Mouse (Mus musculus): Measurements from ENCODE around the gene Srp68. TPM values are rescaled to one million over a fixed set of nuclear protein-coding genes. Genes with fewer than 3 reads are reported as not detected.

Srp68 gene
- total and polyA plus RNA-seq, 2 experiments from 2014 or later: 24.5 to 51.3 TPM

DNA sequence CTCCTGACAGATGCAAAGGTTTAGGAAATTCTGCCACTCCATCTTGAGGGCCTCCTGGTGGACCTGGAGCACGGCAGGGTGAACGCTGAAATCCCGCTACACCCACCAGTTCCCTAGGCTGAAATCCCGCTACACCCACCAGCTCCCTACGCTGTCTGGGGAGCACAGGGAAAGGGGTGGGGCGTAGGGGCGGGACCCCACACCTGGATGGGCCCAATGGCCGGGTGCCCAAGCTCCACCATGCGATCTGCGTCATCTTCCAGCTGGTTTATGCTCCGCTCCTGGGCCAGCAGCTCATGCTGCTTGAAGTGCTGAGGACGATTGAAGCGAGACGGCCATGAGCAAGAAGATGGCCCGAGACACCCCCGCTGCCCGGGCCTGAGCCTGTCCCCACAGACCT lies 41.6 kb downstream of the Srp68 start:
- Histone ChIP-seq H3K4me2 (ENCODE audit: low read depth) (peak overlapping the region; percentile 21), H3K36me3 (ENCODE audit: insufficient read depth) (no peaks in the 10 kb centered on the region), H3K9ac (no peak overlapping the region), H3K4me3 (ENCODE audit: low read depth, low read length) (no peak overlapping the region), H3K27me3 (ENCODE audit: insufficient read depth, low read length) (no peaks in the 10 kb centered on the region), H3K9me3 (ENCODE audit: low read length) (no peaks in the 10 kb centered on the region), H3K4me1 (ENCODE audit: insufficient read depth) (no peaks in the 10 kb centered on the region), H3K27ac (ENCODE audit: low read depth, low read length) (no peak overlapping the region)
- TF ChIP-seq CTCF (IDR thresholded peaks at IDR 0.05; ENCODE audit: low read depth): no peak
- WGBS: 30% methylated on average over 17 of the region's 17 CpGs
- ATAC-seq (peak; percentile 56), DNase-seq (peak; percentile 20)

DNA sequence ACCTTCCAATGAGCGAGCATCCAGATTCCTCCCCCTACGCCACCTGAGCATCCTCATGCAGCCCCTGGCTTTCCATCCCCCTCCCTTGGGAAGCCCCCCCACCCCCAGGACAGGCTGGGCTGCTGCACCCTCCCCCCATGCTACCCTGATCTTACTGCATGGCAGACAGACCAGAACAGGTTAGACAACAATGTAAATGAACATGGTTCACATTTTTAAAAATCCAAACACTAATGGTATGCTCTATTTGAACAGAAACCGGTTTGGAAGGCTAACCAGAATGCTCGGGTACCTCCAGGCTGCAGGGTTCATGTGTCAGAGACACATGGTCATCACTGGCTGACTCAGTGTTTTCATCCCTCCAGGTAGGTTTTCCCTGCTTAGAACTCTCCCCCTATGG lies 45.3 kb downstream of the Srp68 start:
- H3K4me2 ChIP-seq (ENCODE audit: low read depth): no peak overlapping the region
- H3K4me3 ChIP-seq (ENCODE audit: low read depth, low read length): no peak overlapping the region
- DNase-seq: no peak
- 77% methylated on average over 4 of the region's 4 CpGs for WGBS
- no peak overlapping the region for H3K27ac ChIP-seq (ENCODE audit: low read depth, low read length)
- TF ChIP-seq CTCF (IDR thresholded peaks at IDR 0.05; ENCODE audit: low read depth): no peak
- H3K9me3 ChIP-seq (ENCODE audit: low read length): no peaks in the 10 kb centered on the region
- H3K9ac ChIP-seq: no peak overlapping the region
- ATAC-seq: no peak
- peaks cover 4% of the 10 kb centered on the region; the same call in 1 of the 2 replicates for H3K27me3 ChIP-seq (ENCODE audit: insufficient read depth, low read length)
- H3K4me1 ChIP-seq (ENCODE audit: insufficient read depth): no peaks in the 10 kb centered on the region
- H3K36me3 ChIP-seq (ENCODE audit: insufficient read depth): no peaks in the 10 kb centered on the region; the same call in 1 of the 2 replicates

DNA sequence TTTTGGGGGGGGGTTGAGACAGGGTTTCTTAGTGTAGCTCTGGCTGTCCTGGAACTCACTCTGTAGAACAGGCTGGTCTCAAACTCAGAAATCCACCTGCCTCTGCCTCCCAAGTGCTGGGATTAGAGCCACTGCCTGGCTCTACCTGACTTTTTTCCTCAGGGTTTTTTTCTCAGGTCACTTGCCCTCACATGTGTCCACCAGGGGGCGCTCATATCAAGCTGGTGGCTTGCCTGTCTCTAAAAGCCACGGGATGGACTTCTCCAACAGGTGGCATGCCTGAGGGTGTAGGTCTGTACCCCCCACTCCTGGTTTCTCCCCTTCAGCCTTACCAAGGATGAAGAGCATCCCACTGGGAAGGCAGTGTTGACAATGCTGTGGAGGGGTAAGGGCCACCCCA lies 47.6 kb downstream of the Srp68 start:
- ATAC-seq: no peak

DNA sequence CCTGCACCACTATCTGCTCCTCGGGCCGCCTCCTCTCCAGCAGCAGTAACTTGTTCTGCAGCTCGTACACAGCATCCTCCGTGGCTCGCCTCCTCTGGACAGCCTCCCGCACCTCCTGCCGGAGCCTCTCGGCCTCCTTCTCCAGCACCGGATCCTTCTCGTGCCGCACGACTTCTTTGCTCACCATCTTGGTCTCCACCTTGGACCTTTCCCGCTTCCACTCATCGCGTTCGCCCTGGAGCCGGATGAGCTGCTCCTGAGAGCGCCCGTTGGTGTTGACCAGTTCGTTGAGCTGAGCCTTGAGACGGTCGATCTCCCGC lies 51.3 kb downstream of the Srp68 start:
- no peak for DNase-seq
- Histone ChIP-seq H3K27me3 (ENCODE audit: insufficient read depth, low read length) (peaks cover 26% of the 10 kb centered on the region), H3K4me1 (ENCODE audit: insufficient read depth) (no peaks in the 10 kb centered on the region), H3K4me3 (ENCODE audit: low read depth, low read length) (peak overlapping the region; percentile 18; the same call in 1 of the 2 replicates), H3K36me3 (ENCODE audit: insufficient read depth) (no peaks in the 10 kb centered on the region; the same call in 1 of the 2 replicates), H3K27ac (ENCODE audit: low read depth, low read length) (no peak overlapping the region), H3K9ac (peak overlapping the region; percentile 14; the same call in 1 of the 2 replicates), H3K9me3 (ENCODE audit: low read length) (0 out of 2 replicates have a peak, but pooled peaks cover 5% of the 10 kb centered on the region), H3K4me2 (ENCODE audit: low read depth) (peak overlapping the region; percentile 40)
- ATAC-seq: no peak
- no peak for TF ChIP-seq CTCF (IDR thresholded peaks at IDR 0.05; ENCODE audit: low read depth)
- 22% methylated on average over 23 of the region's 23 CpGs for WGBS

More for the DNA sequence above, 47.6 kb downstream of the Srp68 start:
- DNase-seq: peak; percentile 56
- no peak overlapping the region for H3K4me2 ChIP-seq (ENCODE audit: low read depth)
- H3K36me3 ChIP-seq (ENCODE audit: insufficient read depth): no peaks in the 10 kb centered on the region; the same call in 1 of the 2 replicates
- H3K27ac ChIP-seq (ENCODE audit: low read depth, low read length): no peak overlapping the region
- H3K4me3 ChIP-seq (ENCODE audit: low read depth, low read length): no peak overlapping the region
- no peak overlapping the region for H3K9ac ChIP-seq
- peaks cover 18% of the 10 kb centered on the region for H3K27me3 ChIP-seq (ENCODE audit: insufficient read depth, low read length)
- peak; percentile 76 for TF ChIP-seq CTCF (IDR thresholded peaks at IDR 0.05; ENCODE audit: low read depth)
- 0 out of 2 replicates have a peak, but pooled peaks cover 5% of the 10 kb centered on the region for H3K9me3 ChIP-seq (ENCODE audit: low read length)
- H3K4me1 ChIP-seq (ENCODE audit: insufficient read depth): no peaks in the 10 kb centered on the region
- 0% methylated on average over 2 of the region's 2 CpGs for WGBS

DNA sequence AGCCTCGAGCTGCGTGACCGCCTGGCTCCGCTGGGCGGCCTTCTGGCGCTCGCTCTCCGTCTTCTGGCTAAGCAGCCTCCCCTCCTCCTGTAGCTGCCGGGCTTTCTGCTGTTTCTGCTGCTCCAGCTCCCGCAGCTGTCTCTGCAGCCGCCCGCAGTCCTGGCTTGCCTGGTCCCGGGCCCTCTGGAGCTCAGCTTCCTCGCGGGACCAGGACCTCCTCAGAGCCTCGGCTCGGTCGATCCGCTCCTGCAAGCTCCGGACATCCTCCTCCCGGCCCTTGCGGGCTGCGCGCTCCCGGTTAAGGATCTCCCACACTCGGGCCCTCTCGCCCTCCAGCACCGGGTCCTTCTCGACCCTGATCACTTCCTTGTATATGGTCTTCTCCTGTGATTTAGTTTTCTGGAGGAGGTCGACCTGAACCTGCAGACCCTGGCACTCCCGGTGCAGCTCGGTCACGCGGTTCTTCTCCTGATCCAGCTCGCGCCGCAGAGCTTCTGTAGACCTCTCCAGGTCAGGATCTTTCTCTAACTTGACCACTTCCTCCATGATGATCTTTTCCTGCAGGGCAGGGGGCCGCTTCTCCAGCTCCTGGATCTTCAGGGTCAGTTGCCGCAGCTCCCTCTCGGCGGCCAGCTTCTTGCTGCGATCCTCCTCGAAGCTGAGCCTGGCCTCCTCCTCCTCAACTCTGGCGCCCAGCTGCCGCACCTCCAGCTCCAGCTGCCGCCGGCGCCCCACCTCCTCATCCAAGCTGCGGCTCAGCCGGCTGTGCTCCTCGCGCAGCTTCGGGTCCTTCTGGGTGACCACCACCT lies 51.9 kb downstream of the Srp68 start:
- H3K9me3 ChIP-seq (ENCODE audit: low read length): 0 out of 2 replicates have a peak, but pooled peaks cover 5% of the 10 kb centered on the region
- no peaks in the 10 kb centered on the region for H3K4me1 ChIP-seq (ENCODE audit: insufficient read depth)
- WGBS: 14% methylated on average over 53 of the region's 53 CpGs
- ATAC-seq: no peak
- 0 out of 2 replicates have a peak, but pooled peaks have one; percentile 25 for TF ChIP-seq CTCF (IDR thresholded peaks at IDR 0.05; ENCODE audit: low read depth)
- no peaks in the 10 kb centered on the region; the same call in 1 of the 2 replicates for H3K36me3 ChIP-seq (ENCODE audit: insufficient read depth)
- H3K4me2 ChIP-seq (ENCODE audit: low read depth): peak overlapping the region; percentile 40
- H3K27me3 ChIP-seq (ENCODE audit: insufficient read depth, low read length): peaks cover 26% of the 10 kb centered on the region
- H3K27ac ChIP-seq (ENCODE audit: low read depth, low read length): no peak overlapping the region
- H3K4me3 ChIP-seq (ENCODE audit: low read depth, low read length): peak overlapping the region; percentile 18; the same call in 1 of the 2 replicates
- H3K9ac ChIP-seq: peak overlapping the region; percentile 14; the same call in 1 of the 2 replicates
- peak; percentile 11 for DNase-seq

DNA sequence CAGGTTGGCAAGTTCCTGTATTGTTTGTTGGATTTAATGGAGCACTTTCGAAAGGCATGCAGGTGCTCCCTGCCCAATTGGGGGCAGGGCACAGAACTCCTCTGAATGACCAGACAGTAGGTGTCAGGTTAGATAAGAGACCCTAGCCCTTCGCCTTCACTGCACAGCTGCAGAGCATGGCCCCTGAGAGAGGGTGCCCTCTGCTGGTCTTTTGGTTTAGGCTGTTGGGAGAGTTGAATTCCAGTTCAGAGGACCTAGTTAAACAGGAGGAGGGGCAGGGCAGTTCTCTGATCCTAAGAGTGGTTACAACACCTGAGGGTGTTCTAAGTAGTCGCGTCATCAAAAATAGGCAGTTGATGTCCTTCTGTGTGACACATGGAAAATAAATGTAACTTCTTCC lies 54.1 kb downstream of the Srp68 start:
- Histone ChIP-seq H3K9ac (no peak overlapping the region), H3K27ac (ENCODE audit: low read depth, low read length) (no peak overlapping the region), H3K27me3 (ENCODE audit: insufficient read depth, low read length) (peaks cover 26% of the 10 kb centered on the region), H3K9me3 (ENCODE audit: low read length) (0 out of 2 replicates have a peak, but pooled peaks cover 5% of the 10 kb centered on the region), H3K4me2 (ENCODE audit: low read depth) (no peak overlapping the region), H3K36me3 (ENCODE audit: insufficient read depth) (no peaks in the 10 kb centered on the region; the same call in 1 of the 2 replicates), H3K4me1 (ENCODE audit: insufficient read depth) (no peaks in the 10 kb centered on the region), H3K4me3 (ENCODE audit: low read depth, low read length) (no peak overlapping the region)
- ATAC-seq (no peak), DNase-seq (peak; percentile 48)
- 32% methylated on average over 4 of the region's 4 CpGs for WGBS
- peak; percentile 63 for TF ChIP-seq CTCF (IDR thresholded peaks at IDR 0.05; ENCODE audit: low read depth)

Measured in forebrain, postnatal 0 days (tissue).